Mouse (Mus musculus) T-helper 1 cell (primary cell): ENCODE measurements around the gene Sorl1.

Experiments
- in situ Hi-C: fragments of 300-600 bp; cut with MboI, MseI; formaldehyde crosslinking; loops from one replicate; pipeline ENCODE4 v1.15.1; 2025; ENCODE audit warnings: high pct_unique_total_duplicates

Gene Sorl1

DNA sequence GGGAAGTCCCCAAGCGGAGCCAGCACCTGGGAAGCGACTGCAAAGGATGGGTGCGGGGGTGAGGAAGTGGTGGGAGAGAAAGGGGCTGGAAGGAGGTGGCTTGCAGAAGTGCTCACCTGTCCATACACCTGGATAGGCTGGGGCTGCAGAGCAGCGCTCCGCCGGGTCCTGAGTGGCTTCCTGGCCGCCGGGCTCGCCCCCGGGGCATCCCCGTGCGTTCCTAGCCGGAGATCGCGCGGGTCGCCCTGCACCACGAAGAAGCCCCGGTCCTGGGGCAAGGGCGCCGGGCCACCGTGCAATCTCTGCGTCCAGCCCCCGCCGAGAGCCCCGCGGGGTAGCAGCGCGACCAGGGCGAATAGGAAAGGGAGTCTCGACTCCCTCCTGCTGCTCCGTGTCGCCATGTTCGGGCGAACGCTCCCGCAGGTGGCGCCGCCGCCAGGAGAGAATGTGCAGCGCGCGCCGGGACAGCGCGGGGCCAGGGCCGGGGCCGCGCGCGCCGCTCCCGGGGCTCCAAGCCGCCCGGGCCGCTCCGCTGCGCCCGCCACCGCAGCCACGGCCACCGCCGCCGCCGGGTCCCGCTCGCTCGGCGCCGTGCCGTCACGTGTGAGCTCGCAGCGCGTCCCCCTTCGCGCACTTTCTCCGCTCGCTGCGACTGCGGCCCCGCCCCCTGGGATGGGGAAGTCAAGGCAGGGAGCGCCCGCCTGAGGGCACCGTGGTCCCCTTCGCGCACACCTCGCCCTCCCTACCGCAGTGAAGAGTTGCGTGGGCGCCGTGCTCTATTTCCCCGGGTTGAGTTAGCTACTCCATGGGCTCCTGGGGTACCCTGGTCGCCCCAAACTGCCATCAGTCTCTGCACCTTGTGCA, at the start of gene Sorl1:
Sorl1 (minus strand) TSS at position 585 of the 864 bp plus-strand sequence.
- in situ Hi-C loops, result loop anchor here (25.0 kb wide), 1 partner anchor 1963 kb away; no protein-coding TSS in a partner anchor

DNA sequence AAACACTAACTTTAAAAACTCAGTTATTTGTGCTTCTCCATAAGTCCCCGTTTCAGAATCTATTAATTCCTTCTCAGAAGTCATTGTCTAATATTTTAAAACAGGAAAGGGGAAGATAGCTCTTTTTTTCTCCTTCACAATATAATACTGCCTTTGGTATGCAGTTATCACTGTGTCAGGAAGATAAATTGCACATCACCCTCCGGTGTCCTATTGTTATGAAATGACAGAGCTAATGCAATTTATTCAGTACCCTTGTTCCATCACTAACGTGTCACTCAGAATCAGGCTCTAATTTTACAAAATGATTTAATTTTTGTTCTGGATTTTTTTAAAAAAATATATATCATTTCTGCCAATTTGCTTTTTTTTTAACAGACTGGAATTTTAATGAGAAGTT, 49.7 kb upstream of the Sorl1 start:
- in situ Hi-C loops, result no loop called here

DNA sequence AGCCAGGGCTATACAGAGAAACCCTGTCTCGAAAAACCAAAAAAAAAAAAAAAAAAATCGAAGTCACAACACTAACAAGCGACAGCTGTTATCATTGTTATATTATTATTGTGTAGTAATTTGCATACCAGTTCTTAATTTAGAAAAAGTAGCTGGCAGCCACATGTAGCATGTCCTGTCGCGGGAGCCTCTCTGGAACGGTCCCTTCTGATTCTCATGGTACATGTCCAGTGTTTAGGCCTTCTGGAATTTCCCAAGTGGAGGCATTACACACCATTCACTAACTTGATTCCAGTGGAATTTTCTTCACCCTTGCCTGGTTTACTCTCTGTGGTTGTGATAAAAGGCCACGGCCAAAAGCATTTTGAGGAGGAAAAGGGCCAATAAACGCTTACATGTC, 45.4 kb upstream of the Sorl1 start:
- in situ Hi-C loops, result no loop called here

DNA sequence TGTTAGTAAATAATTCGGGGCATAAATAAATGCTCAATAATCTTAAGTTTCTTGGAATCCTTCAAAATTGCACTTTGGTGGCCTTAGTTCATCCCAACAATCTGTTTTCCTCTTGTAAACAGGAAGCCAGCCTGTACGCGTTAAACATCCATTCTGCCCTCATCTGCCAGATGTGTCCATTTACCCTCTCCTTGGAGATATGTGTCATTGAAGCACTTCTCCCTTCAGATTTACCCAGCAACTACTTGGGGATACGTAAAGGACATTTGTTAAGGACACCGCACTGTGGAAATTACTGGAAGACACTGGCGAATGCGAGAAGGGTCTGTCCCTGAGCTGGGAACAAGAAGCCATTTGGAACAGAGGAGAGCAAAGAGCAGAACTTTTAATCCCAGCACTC, 44.9 kb upstream of the Sorl1 start:
- in situ Hi-C loops, result no loop called here

DNA sequence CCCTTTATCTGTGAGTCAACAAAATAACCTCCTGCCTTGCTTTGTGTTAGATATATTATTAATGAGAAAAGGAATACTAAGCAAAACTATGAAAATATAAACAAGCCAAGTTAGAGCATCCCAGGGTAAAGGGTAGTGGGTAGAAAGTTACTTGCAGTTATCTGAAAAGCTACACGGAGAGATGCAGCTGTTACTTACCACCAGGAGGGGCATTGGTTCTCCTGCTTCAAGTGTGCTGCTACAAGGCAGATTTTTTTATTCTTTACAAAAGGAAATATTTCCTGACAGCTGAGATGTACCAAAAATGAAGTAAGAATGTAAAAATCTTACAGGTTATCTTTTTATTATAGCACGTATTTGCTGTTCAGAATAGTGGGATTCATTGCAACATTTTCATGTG, 40.8 kb upstream of the Sorl1 start:
- in situ Hi-C loops, result no loop called here

DNA sequence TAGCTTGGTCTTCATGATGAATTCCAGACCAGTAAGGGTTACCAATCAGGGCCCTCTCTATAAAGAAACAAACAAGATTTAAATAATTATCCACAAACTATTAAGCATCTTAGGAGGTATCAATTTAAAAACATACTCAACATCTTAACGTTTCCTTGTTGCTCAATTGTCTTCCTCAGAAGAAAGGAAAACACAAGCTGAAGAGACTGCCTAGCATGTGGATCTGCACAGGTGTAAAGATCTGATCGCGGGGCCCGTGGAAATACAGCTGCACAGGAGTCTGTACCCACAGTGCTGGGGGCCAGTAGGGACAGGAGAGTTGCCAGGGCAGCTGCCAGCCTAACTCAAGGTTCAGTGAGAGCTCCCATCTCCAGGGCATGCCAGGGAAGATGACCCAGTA, 38.9 kb upstream of the Sorl1 start:
- in situ Hi-C loops, result no loop called here

DNA sequence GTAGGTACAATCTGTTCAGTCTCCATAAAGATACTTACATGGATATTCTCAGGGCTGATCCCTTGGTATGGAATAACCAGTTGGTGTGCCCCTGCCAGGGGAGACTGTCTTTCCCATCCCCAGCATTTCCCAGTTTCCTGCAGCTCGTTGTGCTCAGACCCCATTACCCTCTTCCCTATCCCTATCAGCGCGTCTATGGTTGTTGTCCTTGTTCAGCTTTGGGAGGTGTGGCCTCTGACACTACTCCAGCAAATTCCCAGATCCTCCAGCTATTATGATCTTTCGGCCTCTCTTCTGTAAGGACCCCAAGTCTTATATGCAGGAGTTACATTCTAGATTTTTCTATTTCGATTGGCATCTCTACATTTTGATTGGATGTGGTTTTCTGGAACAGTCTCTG, 35.3 kb upstream of the Sorl1 start:
- in situ Hi-C loops, result no loop called here

DNA sequence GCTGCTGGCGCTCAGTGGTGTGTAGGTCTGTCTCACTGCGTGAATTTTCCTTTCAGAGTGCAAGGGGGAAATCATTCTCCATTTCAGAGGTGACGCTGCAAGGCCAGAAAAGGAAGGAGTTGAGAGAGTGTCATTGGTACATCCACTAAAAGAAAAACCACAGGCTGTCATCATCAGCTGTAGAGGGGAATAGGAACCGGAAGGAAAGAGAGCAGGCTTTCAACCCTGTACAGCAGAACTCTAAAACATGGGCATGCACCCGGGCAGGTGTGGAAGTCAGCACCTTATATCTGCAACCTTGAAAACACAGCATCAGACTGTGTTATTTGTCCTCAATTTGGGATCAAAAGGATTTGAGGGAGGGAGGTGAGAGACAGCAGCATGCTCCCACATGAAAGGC, 34.6 kb upstream of the Sorl1 start:
- in situ Hi-C loops, result no loop called here

DNA sequence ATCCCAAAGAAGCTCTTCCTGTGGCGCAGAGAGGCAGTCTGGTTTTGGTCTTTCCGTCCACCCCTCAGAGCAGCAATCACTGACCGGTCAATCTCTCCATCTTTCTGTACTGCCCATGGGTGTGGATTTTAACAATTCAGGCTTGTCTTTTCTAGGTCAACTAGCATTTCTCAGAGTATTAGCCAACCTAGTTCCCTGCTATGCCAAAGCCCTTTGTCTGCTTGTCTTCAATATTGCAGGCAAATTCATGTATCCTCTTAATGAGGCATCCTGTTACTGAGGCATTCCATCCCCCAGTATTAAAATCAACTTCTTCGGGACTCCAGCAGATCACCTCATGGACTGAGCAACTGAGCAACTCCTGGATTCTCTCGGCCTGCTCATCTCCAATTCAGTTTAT, 33.9 kb upstream of the Sorl1 start:
- in situ Hi-C loops, result no loop called here

DNA sequence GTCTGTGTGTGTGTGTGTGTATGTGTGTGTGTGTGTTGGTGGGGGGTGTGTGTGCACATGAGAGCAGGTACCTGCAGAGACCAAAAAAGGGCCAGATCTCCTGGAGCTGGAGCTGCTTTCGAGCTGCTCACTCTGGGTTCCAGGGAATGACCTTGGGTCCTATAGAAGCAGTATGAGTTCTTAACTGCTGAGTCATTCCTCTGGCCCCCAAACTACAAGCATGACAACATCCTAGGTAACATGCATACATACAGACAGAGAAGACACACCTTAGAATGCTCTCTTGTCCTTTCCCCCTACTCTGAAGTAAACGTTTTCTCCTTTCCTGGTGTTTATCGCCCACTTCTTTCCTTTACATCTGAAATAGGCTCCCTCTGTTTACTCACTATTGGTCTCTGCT, 32.5 kb upstream of the Sorl1 start:
- in situ Hi-C loops, result no loop called here

DNA sequence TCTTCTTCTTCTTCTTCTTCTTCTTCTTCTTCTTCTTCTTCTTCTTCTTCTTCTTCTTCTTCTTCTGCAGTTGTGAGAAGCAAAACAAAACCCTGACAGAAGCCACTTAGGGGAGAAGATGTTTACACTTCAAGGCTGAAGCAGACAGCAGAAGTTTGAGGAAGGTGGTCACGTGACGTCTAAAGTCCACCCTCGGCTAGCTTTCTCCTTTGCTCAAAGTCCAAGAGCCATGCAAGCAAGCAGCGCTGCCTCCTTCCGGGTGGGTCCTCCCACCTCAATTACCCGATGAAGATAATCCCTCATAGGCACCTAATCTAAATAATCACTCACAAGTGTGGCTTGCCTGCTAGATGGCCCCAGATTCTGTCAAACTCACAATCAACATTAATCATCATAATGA, 30.6 kb upstream of the Sorl1 start:
- in situ Hi-C loops, result no loop called here

DNA sequence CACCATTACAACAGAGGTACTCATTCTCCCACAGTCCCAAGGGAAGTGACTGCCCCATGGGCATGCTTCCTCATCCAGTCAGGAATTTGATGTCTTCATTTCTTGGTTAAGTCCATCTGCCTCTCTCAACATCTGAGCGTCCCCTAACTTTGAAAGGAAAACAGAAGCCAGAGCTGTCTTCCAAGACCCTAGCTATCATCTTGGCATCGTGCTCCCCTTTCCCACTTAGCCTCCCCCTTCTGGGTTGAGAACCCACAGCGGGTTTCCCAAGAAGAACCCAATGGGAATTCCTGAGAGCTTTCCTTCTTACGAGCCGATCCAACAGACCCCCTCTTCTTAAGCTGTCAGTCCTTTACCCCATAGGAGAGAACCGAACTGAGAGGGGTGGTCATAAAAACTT, 24.7 kb upstream of the Sorl1 start:
- in situ Hi-C loops, result no loop called here

DNA sequence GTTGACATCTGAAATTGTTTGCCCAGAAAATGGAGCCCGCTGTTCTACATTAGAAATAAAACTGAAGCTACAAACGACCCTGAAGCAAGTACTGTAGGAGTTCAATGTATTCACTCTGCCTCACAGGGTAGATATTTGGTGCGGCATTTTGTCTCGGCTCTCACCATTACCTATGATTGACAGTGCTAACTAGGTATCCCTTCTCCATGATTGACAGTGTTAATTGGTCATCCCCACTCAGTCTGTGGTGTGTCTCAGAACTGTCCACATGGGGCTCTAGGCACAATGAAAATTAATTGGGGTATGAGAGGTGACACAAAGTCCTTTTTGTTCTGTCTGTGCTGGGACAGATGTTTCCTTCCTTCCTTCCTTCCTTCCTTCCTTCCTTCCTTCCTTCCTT, 23.9 kb upstream of the Sorl1 start:
- in situ Hi-C loops, result no loop called here

DNA sequence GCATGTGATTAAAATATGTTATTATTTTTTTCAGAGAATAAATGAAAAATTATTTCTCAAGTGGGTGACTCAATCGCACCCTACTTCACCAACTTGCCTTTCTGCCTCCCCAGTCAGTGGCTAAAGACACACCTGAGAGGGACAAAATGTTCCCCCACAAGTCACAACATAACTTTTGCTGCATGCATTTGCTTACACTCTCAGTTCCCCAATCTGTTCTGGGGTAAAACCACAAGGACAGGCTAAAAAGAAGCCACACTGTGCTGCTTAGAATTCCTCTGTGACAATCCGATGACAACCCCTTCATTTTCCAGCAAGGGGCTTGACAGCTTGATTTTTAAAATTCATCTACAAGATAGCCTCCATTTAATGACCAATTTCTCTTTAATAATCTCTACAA, 22.4 kb upstream of the Sorl1 start:
- in situ Hi-C loops, result no loop called here

DNA sequence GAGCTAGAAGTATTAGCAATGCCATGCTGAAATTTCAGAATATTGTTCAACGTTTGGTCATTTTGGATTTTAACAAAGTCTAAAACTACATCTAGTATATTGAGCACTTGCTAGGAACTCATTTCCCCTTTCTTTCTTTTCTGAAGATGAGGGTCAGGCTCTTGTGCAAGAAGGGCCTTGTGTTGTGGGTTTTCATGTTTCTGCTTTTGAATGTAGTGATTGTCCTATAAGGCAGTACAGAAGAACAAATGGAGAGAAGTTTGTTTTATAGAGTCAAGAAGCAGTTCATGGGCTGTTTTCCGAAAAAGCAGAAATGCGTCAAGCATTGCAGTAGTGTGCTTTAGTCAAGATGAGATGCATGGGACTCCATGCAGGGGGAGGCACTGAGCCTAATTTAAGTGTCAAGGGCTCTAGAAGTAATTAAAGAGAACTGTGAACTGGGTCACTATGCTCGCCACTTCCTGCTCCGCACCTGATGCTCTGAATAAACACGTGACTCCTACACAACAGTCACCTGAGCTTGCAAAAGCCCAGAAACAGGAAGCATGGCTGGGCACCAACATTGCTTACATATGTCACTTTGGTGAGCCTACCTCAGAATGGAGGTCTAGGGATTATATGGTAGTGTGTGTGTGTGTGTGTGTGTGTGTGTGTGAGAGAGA, 17.6 kb upstream of the Sorl1 start:
- in situ Hi-C loops, result no loop called here

DNA sequence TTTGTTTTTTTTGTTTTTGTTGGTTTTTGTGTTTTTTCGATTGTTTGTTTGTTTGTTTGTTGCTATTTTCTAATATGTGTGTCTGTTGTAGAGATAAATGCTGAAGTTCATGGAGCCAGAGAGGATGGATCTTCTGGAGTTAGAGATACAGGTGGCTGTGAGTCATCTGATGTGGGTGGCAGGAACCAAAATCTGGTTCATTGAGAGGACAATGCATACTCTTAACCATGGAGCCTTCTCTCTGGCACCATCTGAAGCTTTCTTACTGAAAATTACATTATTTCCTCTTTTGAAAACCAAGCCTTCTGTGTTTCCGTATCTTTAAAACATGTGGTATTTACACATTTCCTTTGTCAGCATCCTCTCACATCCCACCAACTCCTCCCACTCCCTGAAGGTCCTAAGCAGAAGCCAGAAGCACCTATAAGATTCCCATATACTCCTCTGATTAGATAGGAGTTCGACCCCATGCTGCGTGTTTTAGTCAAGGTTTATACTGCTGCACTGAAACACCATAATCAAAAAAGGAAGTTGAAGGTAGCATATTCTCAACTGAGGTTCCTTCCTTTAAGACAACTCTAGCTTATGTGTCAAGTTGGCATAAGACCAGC, 14.3 kb upstream of the Sorl1 start:
- in situ Hi-C loops, result no loop called here

DNA sequence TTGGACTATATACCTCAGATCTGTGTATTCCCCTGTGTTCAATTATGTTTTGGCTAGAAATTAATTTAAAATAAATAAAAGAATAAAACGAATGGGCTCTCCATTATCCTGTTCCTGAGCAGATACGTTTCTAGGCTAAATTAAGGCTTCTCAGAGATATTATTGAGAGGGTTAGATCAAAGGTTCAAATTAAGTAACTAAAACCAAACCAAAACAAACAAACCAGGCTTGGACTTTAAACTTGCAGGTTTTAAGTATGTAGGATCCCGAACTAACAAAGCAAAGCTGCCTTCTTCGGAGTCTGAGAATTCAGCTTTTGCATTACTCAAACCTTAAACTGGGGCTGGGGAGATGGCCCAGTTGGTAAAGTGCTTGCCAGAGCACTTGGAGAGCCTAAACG, 13.5 kb upstream of the Sorl1 start:
- in situ Hi-C loops, result no loop called here

DNA sequence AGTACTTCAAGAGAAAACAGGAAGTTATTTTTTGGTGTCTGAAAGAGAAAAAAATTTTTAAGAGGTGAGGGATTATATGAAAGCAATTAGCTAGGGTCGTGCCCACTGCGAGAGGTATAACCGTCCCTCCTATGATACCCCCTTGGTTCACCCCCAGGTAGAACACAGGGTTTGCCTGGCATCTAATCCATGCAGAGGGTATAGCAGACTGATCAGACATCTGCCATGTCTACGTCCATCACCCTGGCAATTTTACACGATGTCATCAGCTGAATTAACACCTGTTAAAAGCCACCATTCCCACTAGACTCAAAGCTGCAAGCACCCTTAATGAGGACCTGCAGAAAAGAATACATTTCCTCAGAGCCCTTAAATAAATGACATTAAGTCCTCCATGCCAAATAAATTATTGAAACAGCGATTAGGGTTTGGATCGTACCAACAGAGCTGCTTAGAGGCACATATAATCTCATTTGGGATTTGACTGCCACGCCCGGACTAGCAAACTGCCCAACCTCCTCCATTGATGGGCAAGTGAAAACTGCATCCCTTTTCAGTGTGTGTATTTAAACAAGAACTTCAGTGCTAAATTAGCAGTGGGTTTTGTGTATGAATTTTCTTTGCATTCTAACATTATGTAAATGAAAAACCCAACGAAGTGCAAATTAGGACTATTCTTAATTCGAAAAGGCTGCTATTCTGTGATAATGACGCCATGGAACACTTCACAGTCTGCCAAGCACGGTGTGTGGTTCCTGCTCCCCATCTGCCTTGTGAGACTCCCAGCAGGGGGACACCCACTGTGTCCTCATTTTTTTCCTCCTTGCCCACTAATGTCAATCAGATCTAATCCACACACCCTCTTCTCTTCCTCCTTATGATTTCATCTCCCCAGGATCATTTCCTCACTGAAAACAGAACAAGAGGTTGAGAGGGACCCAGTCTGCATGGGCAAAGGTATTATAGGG, 7.0 kb upstream of the Sorl1 start:
- in situ Hi-C loops, result no loop called here

DNA sequence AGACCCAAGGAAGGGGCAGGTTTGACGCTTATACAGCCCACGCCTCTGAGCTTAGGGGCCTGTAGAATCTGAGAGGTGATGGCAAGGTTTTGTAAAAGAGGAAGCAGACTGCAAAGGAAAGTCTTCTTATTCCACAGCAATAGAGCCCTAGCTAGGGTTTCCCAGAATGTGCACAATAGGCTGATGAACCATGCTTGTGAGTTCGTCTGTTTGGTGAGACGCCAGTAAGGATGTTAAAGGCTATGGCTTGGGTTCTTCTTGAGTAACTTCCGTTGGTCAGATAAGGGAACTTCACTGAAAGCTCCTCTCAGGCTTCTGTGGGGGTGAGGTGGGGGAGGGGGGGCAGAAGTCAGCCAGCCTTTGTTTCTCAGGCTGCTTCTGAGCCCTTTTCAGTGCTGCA, 3.9 kb upstream of the Sorl1 start:
- in situ Hi-C loops, result no loop called here

DNA sequence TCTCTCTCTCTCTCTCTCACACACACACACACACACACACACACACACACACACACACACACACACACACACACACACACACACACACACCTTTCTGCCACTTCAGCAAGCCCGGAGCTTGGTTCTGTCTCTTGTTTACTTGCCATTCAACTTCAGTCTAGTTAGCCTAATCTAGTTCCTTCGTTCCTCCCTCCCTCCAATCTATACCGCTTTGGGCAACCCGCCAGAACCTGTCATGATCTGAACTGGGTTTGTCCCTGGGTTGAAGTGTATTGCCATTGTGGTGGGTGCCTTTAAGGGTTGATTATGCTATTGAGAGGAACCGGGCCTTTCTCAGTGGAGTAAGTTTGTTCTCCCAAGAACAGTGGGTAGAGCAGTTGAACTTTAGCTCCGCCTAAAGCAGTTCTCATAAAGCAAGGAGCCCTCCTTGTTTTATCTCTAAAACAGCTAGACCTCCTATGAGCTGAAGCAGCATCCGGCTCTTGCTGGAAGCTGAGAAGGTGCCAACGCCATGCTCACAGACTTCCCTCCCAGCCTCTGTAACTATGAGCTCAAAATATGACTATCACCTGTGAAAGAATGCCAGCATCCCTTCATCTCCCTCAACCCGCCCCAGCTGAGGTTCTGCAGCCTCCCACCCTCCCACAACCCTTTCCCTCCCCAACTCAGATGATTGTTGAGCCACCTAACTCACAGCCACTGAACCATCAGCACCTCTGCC, 1.3 kb upstream of the Sorl1 start:
- in situ Hi-C loops, result no loop called here

DNA sequence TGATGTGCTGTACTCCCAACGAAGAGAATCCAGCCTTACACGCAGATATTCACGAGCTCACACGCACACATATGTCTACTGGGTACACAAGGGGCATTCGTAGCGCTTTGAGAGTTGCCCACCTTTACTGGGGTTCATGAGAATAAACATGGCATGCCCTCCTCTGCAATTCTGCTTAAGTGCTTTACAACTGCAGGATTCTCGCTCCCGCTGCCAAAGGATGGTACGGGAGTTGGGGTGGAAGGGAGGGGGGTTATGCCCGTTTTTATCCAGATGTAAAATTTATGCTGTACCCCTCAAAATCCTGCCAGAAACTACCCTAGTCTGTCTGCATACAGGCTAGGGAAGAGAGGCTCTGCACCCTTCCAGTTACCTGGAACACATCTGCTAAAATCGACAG, 893 bp downstream of the Sorl1 start:
- in situ Hi-C loops, result loop anchor here (25.0 kb wide), 1 partner anchor 1964 kb away; no protein-coding TSS in a partner anchor
